Mouse (Mus musculus) heart, adult 2 months (tissue): ENCODE data around the gene Grik1. TPM values are rescaled to one million over a fixed set of nuclear protein-coding genes. Genes with fewer than 3 reads are reported as not detected.

Source experiments
- DNase-seq, 2 experiments: peaks; one replicate each; pipeline ENCODE4 v3.0.0; 2021
- H3K27ac ChIP-seq: fragments of 200-600 bp; 2 replicates; pipeline ENCODE4 v1.8.1; 2022
- H3K27me3 ChIP-seq: fragments of 200-500 bp; 2 replicates; pipeline ENCODE4 v1.6.1; 2012; ENCODE audit warnings: mild to moderate bottlenecking, low read length, inconsistent platforms, mixed read lengths; ENCODE audit not compliant: control insufficient read depth, insufficient read depth
- H3K36me3 ChIP-seq: fragments of 200-500 bp; 2 replicates; pipeline ENCODE4 v1.6.1; 2012; ENCODE audit warnings: low read length, inconsistent platforms; ENCODE audit not compliant: control insufficient read depth, insufficient read depth
- H3K4me1 ChIP-seq: fragments of 200-500 bp; 2 replicates; pipeline ENCODE4 v1.6.1; 2011; ENCODE audit warnings: low read length; ENCODE audit not compliant: control insufficient read depth, insufficient read depth
- H3K4me3 ChIP-seq: fragments of 200-600 bp; 2 replicates; pipeline ENCODE4 v1.8.1; 2022
- H3K79me2 ChIP-seq: fragments of 200-500 bp; replicated peaks from 2 replicates; pipeline ENCODE4 v1.6.1; 2012; ENCODE audit warnings: mild to moderate bottlenecking, inconsistent platforms, low read length, moderate library complexity, mixed read lengths; ENCODE audit not compliant: control insufficient read depth, insufficient read depth
- H3K9ac ChIP-seq: fragments of 200-500 bp; 2 replicates; pipeline ENCODE4 v1.6.1; 2012; ENCODE audit warnings: low read depth, mild to moderate bottlenecking, control low read depth, inconsistent platforms, low read length, mixed read lengths
- CTCF ChIP-seq: fragments of 200-600 bp; IDR thresholded peaks from 2 replicates; pipeline ENCODE4 v1.8.1; 2022; ENCODE audit warnings: antibody characterized with exemption, mild to moderate bottlenecking, moderate library complexity
- EP300 ChIP-seq: fragments of 200-500 bp; IDR thresholded peaks from 2 replicates; pipeline ENCODE4 v1.6.1; 2011; ENCODE audit warnings: low read depth, low read length, control low read depth; ENCODE audit not compliant: insufficient read depth
- POLR2A ChIP-seq: fragments of 200-500 bp; IDR thresholded peaks from 2 replicates; pipeline ENCODE4 v1.6.1; 2011; ENCODE audit warnings: mild to moderate bottlenecking, low read depth, low read length, control low read depth; ENCODE audit not compliant: insufficient read depth
- WGBS: fragments of 180-500 bp; shearing (Covaris S2); methylation state at CpG from one replicate; pipeline ENCODE4 v1.1.7; 2018; 5-methylcytosine and 5-hydroxymethylcytosine counted together
- intact Hi-C: fragments of 180-260 bp; cut with DNase I; formaldehyde crosslinking; loops from one replicate; pipeline ENCODE4 v1.15.1; 2025
- polyA plus RNA-seq: library from polyadenylated mRNA; depleted of rRNA; stranded (reverse); fragments of >200 nt; gene quantifications from 2 replicates; pipeline ENCODE4 v1.2.3, GENCODE M21; 2012
- total RNA-seq, 2 experiments: library from RNA; stranded (reverse); gene quantifications; 2 replicates each; pipeline ENCODE4 v1.2.3; 2021

Gene Grik1
- total and polyA plus RNA-seq, 3 experiments: not detected

- no peak overlapping the region for H3K9ac ChIP-seq
- intact Hi-C loops: no loop called here
- H3K4me3 ChIP-seq: no peak overlapping the region
- no peak for DNase-seq
- 60% methylated on average over 3 of the region's 3 CpGs for WGBS
- no peaks in the 10 kb centered on the region for H3K79me2 ChIP-seq
- H3K4me1 ChIP-seq: no peaks in the 10 kb centered on the region
- H3K36me3 ChIP-seq: no peaks in the 10 kb centered on the region
- H3K27ac ChIP-seq: no peak overlapping the region
- TF ChIP-seq CTCF (no peak), POLR2A (no peak), EP300 (no peak)
- no peaks in the 10 kb centered on the region for H3K27me3 ChIP-seq
These were observed 112.7 kb downstream of the Grik1 start for GRCm38 (mm10) chr16:88177364-88177763.

- intact Hi-C loops: no loop called here
- Histone ChIP-seq H3K4me1 (no peaks in the 10 kb centered on the region), H3K27me3 (no peaks in the 10 kb centered on the region), H3K79me2 (no peaks in the 10 kb centered on the region), H3K36me3 (no peaks in the 10 kb centered on the region), H3K27ac (no peak overlapping the region), H3K4me3 (no peak overlapping the region), H3K9ac (no peak overlapping the region)
- no peak for TF ChIP-seq EP300
- no peak for TF ChIP-seq POLR2A
- no peak for TF ChIP-seq CTCF
- 79% methylated on average over 9 of the region's 9 CpGs for WGBS
- no peak for DNase-seq
These were observed 115.9 kb downstream of the Grik1 start for GRCm38 (mm10) chr16:88174083-88174721.

- no peak overlapping the region for H3K27ac ChIP-seq
- H3K4me1 ChIP-seq: no peaks in the 10 kb centered on the region
- H3K4me3 ChIP-seq: no peak overlapping the region
- H3K36me3 ChIP-seq: no peaks in the 10 kb centered on the region
- no peak overlapping the region for H3K9ac ChIP-seq
- no peaks in the 10 kb centered on the region for H3K27me3 ChIP-seq
- DNase-seq: no peak
- H3K79me2 ChIP-seq: no peaks in the 10 kb centered on the region
- intact Hi-C loops: no loop called here
- no peak for TF ChIP-seq CTCF
- no peak for TF ChIP-seq EP300
- TF ChIP-seq POLR2A: no peak
These were observed 123.5 kb downstream of the Grik1 start for GRCm38 (mm10) chr16:88166547-88166946.

DNA sequence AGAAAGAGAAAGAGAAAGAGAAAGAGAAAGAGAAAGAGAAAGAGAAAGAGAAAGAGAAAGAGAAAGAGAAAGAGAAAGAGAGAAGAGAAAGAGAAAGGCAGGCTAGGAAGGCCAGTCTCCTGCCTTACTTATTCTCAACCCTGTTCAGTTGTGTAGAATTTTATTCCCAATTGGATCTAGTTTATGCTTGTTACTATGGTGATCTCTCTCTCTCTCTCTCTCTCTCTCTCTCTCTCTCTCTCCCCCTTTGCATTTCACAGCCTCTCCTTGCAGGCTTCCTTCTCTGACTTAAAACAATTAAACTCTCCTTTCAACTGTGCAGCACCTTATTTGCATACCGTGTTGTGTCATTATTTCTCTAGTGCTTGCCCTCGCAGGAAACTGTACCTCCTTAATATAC is 147.5 kb downstream of the Grik1 start:
- Histone ChIP-seq H3K27ac (no peak overlapping the region), H3K9ac (no peak overlapping the region), H3K4me3 (no peak overlapping the region), H3K36me3 (no peaks in the 10 kb centered on the region), H3K27me3 (no peaks in the 10 kb centered on the region), H3K4me1 (no peaks in the 10 kb centered on the region), H3K79me2 (no peaks in the 10 kb centered on the region)
- 61% methylated on average over 2 of the region's 2 CpGs for WGBS
- intact Hi-C loops: no loop called here
- no peak for TF ChIP-seq POLR2A
- DNase-seq: no peak

- Histone ChIP-seq H3K4me1 (no peaks in the 10 kb centered on the region), H3K27ac (no peak overlapping the region), H3K9ac (no peak overlapping the region), H3K79me2 (no peaks in the 10 kb centered on the region), H3K36me3 (no peaks in the 10 kb centered on the region), H3K4me3 (no peak overlapping the region), H3K27me3 (no peaks in the 10 kb centered on the region)
- TF ChIP-seq POLR2A (no peak), EP300 (no peak), CTCF (no peak)
- 44% methylated on average over 2 of the region's 2 CpGs for WGBS
- DNase-seq: no peak
- intact Hi-C loops: no loop called here
These were observed 147.9 kb downstream of the Grik1 start for GRCm38 (mm10) chr16:88142136-88142535.

- H3K4me3 ChIP-seq: no peak overlapping the region
- TF ChIP-seq EP300 (no peak), POLR2A (no peak), CTCF (no peak)
- WGBS: 95% methylated on average over 2 of the region's 2 CpGs
- DNase-seq: no peak
- no peaks in the 10 kb centered on the region for H3K4me1 ChIP-seq
- no peak overlapping the region for H3K9ac ChIP-seq
- H3K27ac ChIP-seq: no peak overlapping the region
- no peaks in the 10 kb centered on the region for H3K79me2 ChIP-seq
- intact Hi-C loops: no loop called here
- no peaks in the 10 kb centered on the region for H3K36me3 ChIP-seq
- H3K27me3 ChIP-seq: no peaks in the 10 kb centered on the region
These were observed 148.5 kb downstream of the Grik1 start for GRCm38 (mm10) chr16:88141594-88141993.
